Mouse (Mus musculus) CD8-positive naive resting alpha-beta T cell, adult 57 days (primary cell): Measurements from ENCODE around the gene Eif3l. TPM values are rescaled to one million over a fixed set of nuclear protein-coding genes. Genes with fewer than 3 reads are reported as not detected.

Experiments used
- total RNA-seq: library from RNA; stranded (reverse); gene quantifications from one replicate; pipeline ENCODE4 v1.2.4, GENCODE M21; 2023

The Eif3l gene
- total RNA-seq: 115 TPM

DNA sequence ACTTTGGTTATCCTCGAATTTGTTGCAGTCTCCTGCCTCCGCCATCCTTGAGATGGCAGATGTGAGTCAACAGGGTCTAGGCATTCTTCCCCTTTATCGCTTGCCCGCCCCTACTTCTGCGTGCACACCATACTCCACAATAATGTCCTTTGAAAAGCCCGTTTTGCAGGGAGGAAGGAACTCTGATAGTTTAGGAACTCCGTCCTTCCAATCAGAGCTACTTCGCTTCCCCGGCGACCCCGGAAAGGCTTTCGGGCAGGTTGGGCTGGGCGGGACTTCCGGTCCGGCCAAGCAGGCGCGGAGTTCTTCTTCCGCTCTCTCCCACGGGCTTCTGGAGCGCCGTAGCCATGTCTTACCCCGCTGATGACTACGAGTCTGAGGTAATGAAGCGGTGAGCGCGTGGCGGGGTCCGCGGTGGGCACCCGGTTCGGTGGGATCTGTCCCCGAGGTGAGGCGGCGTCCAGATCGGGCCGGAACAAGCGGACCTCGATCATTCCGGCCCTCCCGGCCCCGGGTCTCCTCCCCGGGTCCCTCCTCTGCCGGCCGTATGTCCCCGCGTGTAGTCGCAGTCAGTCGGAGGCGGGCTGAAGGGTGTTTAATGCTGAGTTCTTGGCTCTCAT lies at the start of gene Eif3l:
Gene Eif3l, plus strand, starts transcription at position 267 of the 620 bp plus-strand sequence.

DNA sequence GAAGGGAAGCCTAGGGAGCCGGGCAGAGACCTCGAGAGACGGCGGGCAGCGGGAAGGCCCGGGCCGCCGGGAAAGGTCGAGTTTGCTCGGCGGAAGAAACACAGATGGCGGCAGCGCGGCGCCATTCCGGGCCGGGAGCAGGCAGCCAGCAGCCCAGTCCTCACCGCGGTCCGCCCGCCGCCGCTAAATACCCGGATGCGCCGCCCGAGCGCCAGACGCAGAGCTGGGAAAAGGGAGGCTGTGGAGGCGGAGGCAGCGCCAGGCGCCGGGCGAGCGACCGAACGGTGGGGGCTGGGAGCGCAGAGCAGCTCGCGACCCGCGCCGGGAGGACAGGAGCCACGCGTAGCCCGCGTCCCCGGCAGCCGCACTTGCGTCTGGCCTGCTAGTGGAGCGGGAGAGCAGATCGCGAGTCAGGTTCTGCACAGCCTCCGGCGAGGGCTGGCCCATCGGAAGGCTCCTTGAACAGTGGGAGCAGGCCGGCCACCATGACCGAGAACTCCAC lies 46.7 kb upstream of the Eif3l start, which contains the start of gene H1f0:
Gene H1f0, plus strand, starts transcription at position 214 of the 502 bp plus-strand sequence.

DNA sequence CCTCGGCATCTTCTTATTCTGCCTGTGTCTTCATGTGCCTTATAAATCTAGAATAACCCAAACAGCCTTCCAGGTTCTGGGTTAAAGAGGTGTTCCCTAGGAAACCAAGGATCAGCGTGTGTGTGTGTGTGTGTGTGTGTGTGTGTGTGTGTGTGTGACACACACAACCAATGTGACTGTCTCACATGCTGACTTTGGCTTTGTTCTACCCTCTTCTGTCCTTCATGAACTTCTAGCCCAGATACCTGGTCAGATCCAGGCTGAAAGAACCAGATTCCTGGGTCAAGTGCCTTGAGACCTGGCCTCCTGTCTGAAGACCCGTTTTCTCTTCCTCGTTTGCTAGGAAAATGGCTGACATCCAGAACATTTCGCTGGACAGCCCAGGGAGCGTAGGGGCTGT lies 33.4 kb upstream of the Eif3l start, which contains the start of gene Galr3:
Gene Galr3, plus strand, starts transcription at position 301 of the 400 bp plus-strand sequence.

DNA sequence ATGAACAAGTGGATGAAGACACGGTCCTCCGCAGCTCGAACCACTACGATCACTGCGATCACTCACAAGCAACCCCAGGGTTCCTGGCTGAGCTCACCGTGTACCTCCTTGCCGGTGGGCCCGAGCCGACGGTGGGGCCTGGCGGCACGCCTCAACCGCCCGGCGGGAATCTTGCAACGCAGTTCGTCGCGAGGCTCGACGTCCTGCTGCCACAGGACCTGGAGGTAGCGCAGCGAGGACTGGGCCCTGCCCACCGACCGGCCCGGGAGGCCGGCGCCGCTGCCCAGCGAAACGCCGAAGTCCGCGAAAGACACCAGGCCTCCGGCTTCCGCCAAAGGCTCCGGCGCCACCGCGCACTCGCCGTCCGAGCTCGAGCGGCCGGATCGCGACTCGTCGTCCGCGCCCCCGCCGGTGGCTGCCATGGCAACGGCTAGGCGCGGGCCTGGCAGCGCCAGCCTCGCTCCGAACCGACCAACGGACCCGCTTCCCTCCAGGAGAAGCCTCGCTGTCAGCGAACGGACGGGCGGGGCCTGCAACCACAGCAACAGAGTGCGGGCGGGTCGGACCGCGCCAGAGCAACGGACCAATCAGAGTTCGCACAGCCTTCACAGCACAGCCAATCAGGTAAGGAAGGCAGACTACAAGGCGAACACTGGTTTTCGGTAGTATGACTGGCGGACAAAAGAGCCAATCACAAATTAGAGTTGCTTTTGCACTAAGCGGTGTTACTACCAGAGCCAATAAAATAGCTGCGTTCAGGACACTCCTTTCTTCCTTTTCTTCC lies 12.4 kb upstream of the Eif3l start, which contains the start of gene Ankrd54:
Gene Ankrd54, minus strand, starts transcription at position 518 of the 784 bp plus-strand sequence.

DNA sequence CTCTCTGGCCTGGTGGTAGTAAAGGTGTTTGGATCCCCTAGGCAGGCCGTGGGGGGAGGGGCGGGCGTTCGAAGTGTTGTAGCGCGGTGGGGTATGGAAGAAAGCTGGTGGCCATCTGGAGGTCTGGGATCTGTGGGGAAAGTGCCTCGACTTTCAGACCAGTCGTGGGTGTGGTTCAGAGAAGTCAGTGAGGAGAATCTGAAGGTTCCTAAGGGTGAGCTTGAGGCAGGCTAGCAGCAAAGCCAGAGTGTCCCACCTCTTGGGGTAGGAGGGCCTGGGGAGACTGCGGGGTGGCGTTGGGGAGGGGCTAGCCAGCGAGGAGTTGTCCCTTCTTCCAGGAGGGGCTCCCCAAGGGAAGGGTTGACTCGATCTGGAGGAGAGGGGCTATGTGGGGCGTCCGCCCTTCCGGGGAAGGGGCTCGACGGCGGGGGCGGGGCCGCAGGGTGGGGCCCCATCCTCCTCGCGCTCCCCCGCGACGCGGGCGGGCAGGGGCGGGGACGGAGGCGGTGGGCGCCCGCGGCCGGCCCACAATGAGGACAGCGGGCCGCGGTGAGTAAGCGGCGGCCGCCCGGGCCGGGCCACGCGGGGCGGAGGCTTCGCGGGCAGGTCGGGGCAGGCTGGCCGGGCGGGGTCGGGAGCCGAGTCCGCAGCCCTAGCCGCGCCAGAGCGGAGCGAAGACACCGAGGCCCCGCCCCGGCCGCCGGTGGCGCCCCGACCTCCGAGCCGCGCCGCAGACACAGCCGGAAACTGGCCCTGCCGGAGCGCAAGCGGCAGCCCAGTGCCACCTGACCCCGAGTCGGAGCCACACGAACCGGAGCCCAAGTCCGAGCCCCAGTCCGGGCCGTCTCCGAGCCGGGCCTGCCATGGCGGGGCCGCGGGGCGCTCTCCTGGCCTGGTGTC lies 33.7 kb downstream of the Eif3l start, which contains the start of gene Micall1:
Gene Micall1, plus strand, starts transcription at position 478 of the 900 bp plus-strand sequence.

DNA sequence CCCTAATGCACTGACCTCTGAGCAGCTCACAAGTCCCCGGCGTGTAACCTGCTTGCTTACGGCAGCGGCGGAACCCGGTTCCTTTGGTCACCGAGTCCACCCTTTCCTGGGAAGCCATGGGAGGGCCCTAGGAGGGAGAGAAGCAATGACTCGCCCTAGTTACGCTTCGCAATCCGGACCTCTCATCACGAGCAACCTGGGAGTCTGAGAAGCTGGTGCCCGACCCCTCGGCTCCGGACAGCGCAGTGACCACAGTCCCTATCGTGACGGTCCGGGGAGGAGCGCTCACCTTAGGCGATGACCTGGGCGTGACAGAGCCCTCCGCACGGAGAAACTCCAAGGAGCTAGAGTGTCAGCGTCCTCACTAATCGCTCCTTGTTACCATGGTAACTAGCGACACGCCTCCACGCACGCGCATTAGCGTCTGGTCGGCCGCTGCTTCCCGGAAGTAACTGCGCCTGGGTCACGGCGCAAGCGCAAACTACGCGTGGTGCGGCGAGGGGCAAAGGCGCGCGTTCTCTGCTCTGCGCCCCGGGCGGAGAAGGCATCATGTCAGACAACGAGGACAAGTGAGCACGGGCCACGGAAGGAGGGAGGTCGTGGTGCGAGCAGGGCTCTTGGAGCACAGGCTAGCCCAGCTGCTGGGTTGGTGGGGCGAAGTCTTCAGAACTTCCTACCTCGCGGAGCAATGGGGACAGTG lies 66.0 kb downstream of the Eif3l start, which contains the start of the genes Polr2f and 1700088E04Rik:
Gene Polr2f, plus strand, starts transcription at position 144 of the 700 bp plus-strand sequence.
Gene 1700088E04Rik, minus strand, starts transcription at position 388 of the 700 bp plus-strand sequence.

Other genes starting within 250 kb of the Eif3l start
- not detected for gene Cdc42ep1, start 232.6 kb upstream of the Eif3l start, total RNA-seq
- not detected for gene Lgals2, start 219.7 kb upstream of the Eif3l start, total RNA-seq
- 75.8 TPM for gene Gga1, start 198.0 kb upstream of the Eif3l start, total RNA-seq
- gene Gm49510, start 175.5 kb upstream of the Eif3l start, total RNA-seq: 0.92 TPM
- gene Sh3bp1, start 175.4 kb upstream of the Eif3l start, total RNA-seq: 215 TPM
- 18.3 TPM for gene Pdxp, start 161.3 kb upstream of the Eif3l start, total RNA-seq
- gene Lgals1, start 148.5 kb upstream of the Eif3l start, total RNA-seq: 79.5 TPM
- 51.0 TPM for gene Nol12, start 140.2 kb upstream of the Eif3l start, total RNA-seq
- gene Triobp, start 127.5 kb upstream of the Eif3l start, total RNA-seq: 28.5 TPM
- gene H1f0, start 46.7 kb upstream of the Eif3l start, total RNA-seq: 6.0 TPM
- gene Galr3, start 33.3 kb upstream of the Eif3l start, total RNA-seq: not detected
- 33.9 TPM for gene Ankrd54, start 12.3 kb upstream of the Eif3l start, total RNA-seq
- gene Micall1, start 33.7 kb downstream of the Eif3l start, total RNA-seq: 41.8 TPM
- 40.5 TPM for gene Polr2f, start 65.8 kb downstream of the Eif3l start, total RNA-seq
- not detected for gene 1700088E04Rik, start 66.1 kb downstream of the Eif3l start, total RNA-seq
- not detected for gene Sox10, start 90.1 kb downstream of the Eif3l start, total RNA-seq
- 24.2 TPM for gene Pick1, start 154.0 kb downstream of the Eif3l start, total RNA-seq
- 0.24 TPM for gene Gm49486, start 154.2 kb downstream of the Eif3l start, total RNA-seq
- gene Slc16a8, start 179.6 kb downstream of the Eif3l start, total RNA-seq: not detected
- gene Baiap2l2, start 210.4 kb downstream of the Eif3l start, total RNA-seq: 0.24 TPM